Mouse (Mus musculus): ENCODE results near the gene Map4k2. TPM values are rescaled to one million over a fixed set of nuclear protein-coding genes. Genes with fewer than 3 reads are reported as not detected.
"Not testable (repeated sequence)": the region's sequence is repeated elsewhere in the genome, so short reads cannot be mapped to it uniquely, and the experiment has no call there.

Map4k2 gene
- polyA plus RNA-seq, 1 experiment from 2014 or later, result 10.1 TPM

GRCm38 (mm10) chr19:6310181-6310580 is 30.8 kb upstream of the Map4k2 start:
- Histone ChIP-seq H3K4me2 (no peak overlapping the region), H3K36me3 (ENCODE audit: control insufficient read depth, insufficient read depth, low read length) (peaks cover 7% of the 10 kb centered on the region; the same call in 1 of the 2 replicates), H3K4me3 (ENCODE audit: low read depth, low read length) (no peak overlapping the region), H3K27ac (ENCODE audit: low read depth, low read length) (no peak overlapping the region), H3K4me1 (ENCODE audit: control insufficient read depth, insufficient read depth, low read length) (peaks cover 10% of the 10 kb centered on the region), H3K27me3 (ENCODE audit: control insufficient read depth, insufficient read depth, low read length) (no peaks in the 10 kb centered on the region), H3K9me3 (replicated peaks; ENCODE audit: control insufficient read depth, low read length) (no peaks in the 10 kb centered on the region), H3K9ac (ENCODE audit: low read depth, low read length) (no peak overlapping the region)
- WGBS (ENCODE audit: insufficient replicate concordance), result 86% methylated on average over 5 of the region's 5 CpGs
- ATAC-seq (replicated peaks; ENCODE audit: insufficient number of reproducible peaks, low FRiP score, low TSS enrichment), result no peak

GRCm38 (mm10) chr19:6311783-6312182 is 29.2 kb upstream of the Map4k2 start:
- H3K4me3 ChIP-seq (ENCODE audit: low read depth, low read length); H3K4me2 ChIP-seq; H3K9ac ChIP-seq (ENCODE audit: low read depth, low read length); H3K27me3 ChIP-seq (ENCODE audit: control insufficient read depth, insufficient read depth, low read length); ATAC-seq (replicated peaks; ENCODE audit: insufficient number of reproducible peaks, low FRiP score, low TSS enrichment); H3K9me3 ChIP-seq (replicated peaks; ENCODE audit: control insufficient read depth, low read length); H3K4me1 ChIP-seq (ENCODE audit: control insufficient read depth, insufficient read depth, low read length); H3K36me3 ChIP-seq (ENCODE audit: control insufficient read depth, insufficient read depth, low read length); H3K27ac ChIP-seq (ENCODE audit: low read depth, low read length): not testable (repeated sequence)
- 79% methylated on average over 3 of the region's 3 CpGs for WGBS (ENCODE audit: insufficient replicate concordance)

GRCm38 (mm10) chr19:6313796-6314195 is 27.1 kb upstream of the Map4k2 start:
- no peak overlapping the region for H3K9ac ChIP-seq (ENCODE audit: low read depth, low read length)

GRCm38 (mm10) chr19:6314513-6314912 is 26.4 kb upstream of the Map4k2 start:
- 79% methylated on average over 8 of the region's 8 CpGs for WGBS (ENCODE audit: insufficient replicate concordance)
- no peak overlapping the region for H3K9ac ChIP-seq (ENCODE audit: low read depth, low read length)
- no peaks in the 10 kb centered on the region for H3K9me3 ChIP-seq (replicated peaks; ENCODE audit: control insufficient read depth, low read length)
- peaks cover 13% of the 10 kb centered on the region for H3K36me3 ChIP-seq (ENCODE audit: control insufficient read depth, insufficient read depth, low read length)
- no peak overlapping the region for H3K27ac ChIP-seq (ENCODE audit: low read depth, low read length)
- no peak overlapping the region for H3K4me2 ChIP-seq
- ATAC-seq (replicated peaks; ENCODE audit: insufficient number of reproducible peaks, low FRiP score, low TSS enrichment), result no peak
- no peaks in the 10 kb centered on the region for H3K27me3 ChIP-seq (ENCODE audit: control insufficient read depth, insufficient read depth, low read length)
- no peaks in the 10 kb centered on the region for H3K4me1 ChIP-seq (ENCODE audit: control insufficient read depth, insufficient read depth, low read length)
- no peak overlapping the region for H3K4me3 ChIP-seq (ENCODE audit: low read depth, low read length)

More at GRCm38 (mm10) chr19:6313796-6314195, 27.1 kb upstream of the Map4k2 start:
- Histone ChIP-seq H3K4me2 (no peak overlapping the region), H3K36me3 (ENCODE audit: control insufficient read depth, insufficient read depth, low read length) (peaks cover 13% of the 10 kb centered on the region), H3K27ac (ENCODE audit: low read depth, low read length) (no peak overlapping the region), H3K4me1 (ENCODE audit: control insufficient read depth, insufficient read depth, low read length) (no peaks in the 10 kb centered on the region), H3K9me3 (replicated peaks; ENCODE audit: control insufficient read depth, low read length) (no peaks in the 10 kb centered on the region), H3K4me3 (ENCODE audit: low read depth, low read length) (no peak overlapping the region), H3K27me3 (ENCODE audit: control insufficient read depth, insufficient read depth, low read length) (no peaks in the 10 kb centered on the region)
- no peak for ATAC-seq (replicated peaks; ENCODE audit: insufficient number of reproducible peaks, low FRiP score, low TSS enrichment)
- 89% methylated on average over 8 of the region's 8 CpGs for WGBS (ENCODE audit: insufficient replicate concordance)

- ATAC-seq (replicated peaks; ENCODE audit: insufficient number of reproducible peaks, low FRiP score, low TSS enrichment), result no peak
- WGBS (ENCODE audit: insufficient replicate concordance), result 76% methylated on average over 14 of the region's 14 CpGs
- H3K27me3 ChIP-seq (ENCODE audit: control insufficient read depth, insufficient read depth, low read length), result no peaks in the 10 kb centered on the region
- H3K36me3 ChIP-seq (ENCODE audit: control insufficient read depth, insufficient read depth, low read length), result peaks cover 10% of the 10 kb centered on the region
- H3K9me3 ChIP-seq (replicated peaks; ENCODE audit: control insufficient read depth, low read length), result no peaks in the 10 kb centered on the region
- no peak overlapping the region for H3K27ac ChIP-seq (ENCODE audit: low read depth, low read length)
- H3K4me3 ChIP-seq (ENCODE audit: low read depth, low read length), result no peak overlapping the region
- H3K4me2 ChIP-seq, result no peak overlapping the region
- H3K4me1 ChIP-seq (ENCODE audit: control insufficient read depth, insufficient read depth, low read length), result no peaks in the 10 kb centered on the region
- H3K9ac ChIP-seq (ENCODE audit: low read depth, low read length), result no peak overlapping the region
Observed at GRCm38 (mm10) chr19:6315573-6315972, 25.4 kb upstream of the Map4k2 start.

GRCm38 (mm10) chr19:6318145-6318544 is 22.8 kb upstream of the Map4k2 start:
- no peak for ATAC-seq (replicated peaks; ENCODE audit: insufficient number of reproducible peaks, low FRiP score, low TSS enrichment)
- H3K36me3 ChIP-seq (ENCODE audit: control insufficient read depth, insufficient read depth, low read length), result peaks cover 6% of the 10 kb centered on the region
- H3K27me3 ChIP-seq (ENCODE audit: control insufficient read depth, insufficient read depth, low read length), result no peaks in the 10 kb centered on the region
- H3K9me3 ChIP-seq (replicated peaks; ENCODE audit: control insufficient read depth, low read length), result no peaks in the 10 kb centered on the region
- H3K4me3 ChIP-seq (ENCODE audit: low read depth, low read length), result no peak overlapping the region
- no peak overlapping the region for H3K4me2 ChIP-seq
- peaks cover 16% of the 10 kb centered on the region for H3K4me1 ChIP-seq (ENCODE audit: control insufficient read depth, insufficient read depth, low read length)
- no peak overlapping the region for H3K27ac ChIP-seq (ENCODE audit: low read depth, low read length)
- H3K9ac ChIP-seq (ENCODE audit: low read depth, low read length), result no peak overlapping the region
- 90% methylated on average over 12 of the region's 12 CpGs for WGBS (ENCODE audit: insufficient replicate concordance)

GRCm38 (mm10) chr19:6321358-6321757 is 19.6 kb upstream of the Map4k2 start:
- H3K27me3 ChIP-seq (ENCODE audit: control insufficient read depth, insufficient read depth, low read length), result no peaks in the 10 kb centered on the region
- H3K27ac ChIP-seq (ENCODE audit: low read depth, low read length), result peak overlapping the region; percentile 22; the same call in 1 of the 2 replicates
- H3K9me3 ChIP-seq (replicated peaks; ENCODE audit: control insufficient read depth, low read length), result no peaks in the 10 kb centered on the region
- H3K4me3 ChIP-seq (ENCODE audit: low read depth, low read length), result no peak overlapping the region
- 46% methylated on average over 8 of the region's 8 CpGs for WGBS (ENCODE audit: insufficient replicate concordance)
- H3K36me3 ChIP-seq (ENCODE audit: control insufficient read depth, insufficient read depth, low read length), result peaks cover 4% of the 10 kb centered on the region; the same call in 1 of the 2 replicates
- 0 out of 2 replicates have a peak overlapping the region, but pooled peaks have one; percentile 22 for H3K9ac ChIP-seq (ENCODE audit: low read depth, low read length)
- H3K4me1 ChIP-seq (ENCODE audit: control insufficient read depth, insufficient read depth, low read length), result peaks cover 16% of the 10 kb centered on the region
- no peak for ATAC-seq (replicated peaks; ENCODE audit: insufficient number of reproducible peaks, low FRiP score, low TSS enrichment)
- H3K4me2 ChIP-seq, result peak overlapping the region; percentile 6; the same call in 1 of the 2 replicates

- H3K4me2 ChIP-seq, result 0 out of 2 replicates have a peak overlapping the region, but pooled peaks have one; percentile 6
- 74% methylated on average over 33 of the region's 33 CpGs for WGBS (ENCODE audit: insufficient replicate concordance)
- no peak overlapping the region; the same call in 1 of the 2 replicates for H3K9ac ChIP-seq (ENCODE audit: low read depth, low read length)
- H3K27me3 ChIP-seq (ENCODE audit: control insufficient read depth, insufficient read depth, low read length), result no peaks in the 10 kb centered on the region
- H3K4me3 ChIP-seq (ENCODE audit: low read depth, low read length), result no peak overlapping the region
- peaks cover 16% of the 10 kb centered on the region for H3K4me1 ChIP-seq (ENCODE audit: control insufficient read depth, insufficient read depth, low read length)
- ATAC-seq (replicated peaks; ENCODE audit: insufficient number of reproducible peaks, low FRiP score, low TSS enrichment), result no peak
- H3K9me3 ChIP-seq (replicated peaks; ENCODE audit: control insufficient read depth, low read length), result no peaks in the 10 kb centered on the region
- H3K36me3 ChIP-seq (ENCODE audit: control insufficient read depth, insufficient read depth, low read length), result peaks cover 4% of the 10 kb centered on the region; the same call in 1 of the 2 replicates
- no peak overlapping the region for H3K27ac ChIP-seq (ENCODE audit: low read depth, low read length)
Observed at GRCm38 (mm10) chr19:6321786-6322621, 18.9 kb upstream of the Map4k2 start.
